Mouse (Mus musculus): ENCODE data around the gene Mt3. TPM values are rescaled to one million over a fixed set of nuclear protein-coding genes. Genes with fewer than 3 reads are reported as not detected.
"Not testable (repeated sequence)": the region's sequence is repeated elsewhere in the genome, so short reads cannot be mapped to it uniquely, and the experiment has no call there.

Gene Mt3
- polyA plus RNA-seq, 1 experiment, result not detected

DNA sequence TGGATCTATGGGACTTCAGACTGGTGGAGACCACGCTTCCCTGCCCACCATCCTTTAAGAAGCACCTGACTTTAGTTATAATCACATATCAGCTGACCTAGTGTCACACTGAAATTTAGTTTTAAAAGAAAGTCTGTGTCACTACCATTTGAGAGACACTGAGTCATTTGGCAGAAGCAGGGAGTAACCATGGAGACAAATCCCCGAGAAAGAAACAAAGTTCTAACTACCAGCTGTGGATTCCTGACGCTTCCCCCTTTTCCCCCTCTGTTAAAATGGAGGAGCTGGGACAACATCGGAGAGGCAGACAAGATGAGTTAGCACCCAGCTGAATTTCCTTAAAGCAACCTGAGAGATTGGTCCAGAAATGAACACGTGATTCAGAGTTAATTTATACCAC is 4.2 kb upstream of the Mt3 start:
- TF ChIP-seq FLI1 (IDR thresholded peaks at IDR 0.05; ENCODE audit: low read length) (no peak), GATA1 (IDR thresholded peaks at IDR 0.05; ENCODE audit: borderline replicate concordance, low read length) (no peak)
- Histone ChIP-seq H3K9me3 (no peaks in the 10 kb centered on the region), H3K4me1 (peaks cover 27% of the 10 kb centered on the region), H3K4me3 (replicated peaks) (no peak overlapping the region), H3K27me3 (replicated peaks) (peaks cover 52% of the 10 kb centered on the region), H3K36me3 (replicated peaks; ENCODE audit: low read length) (no peaks in the 10 kb centered on the region)

DNA sequence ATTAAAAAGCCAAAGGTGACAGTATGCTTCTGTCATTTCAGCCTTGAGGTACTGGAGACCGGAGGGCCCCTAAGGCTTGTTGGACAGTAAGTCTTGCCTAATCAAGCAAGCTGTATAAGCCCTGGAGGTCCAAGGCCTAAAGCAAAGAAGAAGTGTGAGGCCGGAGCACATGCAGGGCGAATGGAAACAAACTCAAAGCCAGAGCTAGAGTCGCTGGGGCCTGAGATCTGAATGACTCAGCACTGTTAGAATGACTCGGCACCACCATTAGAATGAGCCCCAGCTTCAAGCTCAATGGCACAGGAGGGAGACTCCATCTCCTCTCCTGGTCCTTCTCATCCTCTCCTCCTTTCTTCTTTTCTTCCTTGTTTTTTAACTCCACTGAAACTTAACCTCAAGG is 1.5 kb upstream of the Mt3 start:
- Histone ChIP-seq H3K4me3 (replicated peaks) (no peak overlapping the region), H3K27me3 (replicated peaks) (peaks cover 53% of the 10 kb centered on the region), H3K9me3 (no peaks in the 10 kb centered on the region), H3K36me3 (replicated peaks; ENCODE audit: low read length) (no peaks in the 10 kb centered on the region), H3K4me1 (peaks cover 37% of the 10 kb centered on the region)
- TF ChIP-seq FLI1 (IDR thresholded peaks at IDR 0.05; ENCODE audit: low read length) (no peak), GATA1 (IDR thresholded peaks at IDR 0.05; ENCODE audit: borderline replicate concordance, low read length) (no peak)

GRCm38 (mm10) chr8:94153451-94153850 is 1.0 kb downstream of the Mt3 start:
- H3K4me1 ChIP-seq, result peaks cover 34% of the 10 kb centered on the region
- no peaks in the 10 kb centered on the region for H3K9me3 ChIP-seq
- no peak for TF ChIP-seq FLI1 (IDR thresholded peaks at IDR 0.05; ENCODE audit: low read length)
- no peak for TF ChIP-seq GATA1 (IDR thresholded peaks at IDR 0.05; ENCODE audit: borderline replicate concordance, low read length)
- peaks cover 56% of the 10 kb centered on the region for H3K27me3 ChIP-seq (replicated peaks)
- peak overlapping the region; percentile 71 for H3K4me3 ChIP-seq (replicated peaks)
- H3K36me3 ChIP-seq (replicated peaks; ENCODE audit: low read length), result no peaks in the 10 kb centered on the region

DNA sequence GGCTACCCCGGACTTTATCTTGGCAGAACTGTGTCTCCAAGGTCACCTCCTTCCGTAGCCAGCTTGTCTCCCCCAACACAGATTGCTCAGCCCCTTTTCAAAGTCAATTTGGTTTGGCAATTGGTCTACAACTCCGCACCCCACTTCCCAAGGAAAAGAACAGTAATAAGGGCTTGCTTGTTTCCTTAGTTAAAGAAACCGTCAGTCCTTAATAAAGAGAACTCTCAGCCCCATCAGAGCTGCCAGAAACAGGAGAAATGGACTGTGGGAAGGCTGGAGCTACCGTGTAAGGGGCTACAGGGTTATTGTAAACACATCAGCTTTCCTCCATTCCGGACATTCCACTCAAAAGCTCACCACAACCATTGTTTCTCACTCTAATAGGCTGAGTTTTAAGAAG is 2.1 kb downstream of the Mt3 start:
- no peak for TF ChIP-seq FLI1 (IDR thresholded peaks at IDR 0.05; ENCODE audit: low read length)
- TF ChIP-seq GATA1 (IDR thresholded peaks at IDR 0.05; ENCODE audit: borderline replicate concordance, low read length), result no peak
- Histone ChIP-seq H3K27me3 (replicated peaks) (peaks cover 57% of the 10 kb centered on the region), H3K9me3 (no peaks in the 10 kb centered on the region), H3K4me1 (peaks cover 34% of the 10 kb centered on the region), H3K36me3 (replicated peaks; ENCODE audit: low read length) (no peaks in the 10 kb centered on the region), H3K4me3 (replicated peaks) (no peak overlapping the region)

GRCm38 (mm10) chr8:94156092-94156491 is 3.7 kb downstream of the Mt3 start:
- TF ChIP-seq GATA1 (IDR thresholded peaks at IDR 0.05; ENCODE audit: borderline replicate concordance, low read length) (no peak), FLI1 (IDR thresholded peaks at IDR 0.05; ENCODE audit: low read length) (no peak)
- Histone ChIP-seq H3K9me3 (no peaks in the 10 kb centered on the region), H3K36me3 (replicated peaks; ENCODE audit: low read length) (no peaks in the 10 kb centered on the region), H3K4me1 (peaks cover 29% of the 10 kb centered on the region), H3K4me3 (replicated peaks) (no peak overlapping the region), H3K27me3 (replicated peaks) (peaks cover 56% of the 10 kb centered on the region)

DNA sequence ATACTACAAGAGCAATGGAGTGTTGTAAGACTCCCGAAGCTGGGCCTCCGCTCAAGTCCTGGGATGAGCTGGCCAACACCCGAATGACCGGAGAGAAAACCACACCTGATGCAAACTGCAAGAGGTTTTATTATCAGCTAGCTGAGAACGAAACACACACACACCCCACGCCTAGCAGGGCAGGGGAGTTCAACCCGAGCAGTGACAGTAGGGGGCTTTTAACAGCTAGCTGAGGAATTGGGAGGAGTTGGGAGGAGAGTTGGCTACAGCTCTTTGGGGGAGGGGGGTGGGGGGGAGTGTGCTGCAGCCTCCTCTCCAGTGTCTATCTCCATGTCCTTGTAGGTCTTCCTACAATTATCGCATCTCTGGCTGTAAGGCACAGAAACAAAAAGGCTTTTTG is 13.4 kb downstream of the Mt3 start:
- not testable (repeated sequence) for H3K9me3 ChIP-seq; H3K36me3 ChIP-seq (replicated peaks; ENCODE audit: low read length); H3K4me3 ChIP-seq (replicated peaks)
- Histone ChIP-seq H3K4me1 (peaks cover 40% of the 10 kb centered on the region), H3K27me3 (replicated peaks) (peaks cover 29% of the 10 kb centered on the region)

DNA sequence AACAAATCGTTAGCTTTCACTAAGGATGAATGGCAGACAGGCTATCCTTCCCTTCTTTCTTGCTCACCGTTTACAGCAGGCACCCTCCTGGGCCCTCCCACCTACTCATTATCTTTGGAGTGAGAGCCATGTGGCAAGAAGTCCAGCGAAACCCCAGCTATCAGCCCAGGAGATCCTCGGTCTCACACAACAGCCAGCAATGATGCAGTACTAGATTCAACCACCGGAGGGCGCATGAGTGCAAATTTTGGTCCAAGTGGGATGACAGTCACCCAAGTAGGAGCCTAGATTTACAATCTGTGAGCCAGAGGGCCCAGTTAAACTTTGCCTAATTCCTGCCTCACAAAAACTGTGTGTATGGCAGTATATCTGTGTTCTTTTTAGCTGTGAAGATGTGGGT is 14.8 kb downstream of the Mt3 start:
- Histone ChIP-seq H3K4me3 (replicated peaks) (peak overlapping the region; percentile 86), H3K9me3 (no peaks in the 10 kb centered on the region), H3K4me1 (peaks cover 55% of the 10 kb centered on the region), H3K27me3 (replicated peaks) (peaks cover 31% of the 10 kb centered on the region), H3K36me3 (replicated peaks; ENCODE audit: low read length) (no peaks in the 10 kb centered on the region)
- TF ChIP-seq FLI1 (IDR thresholded peaks at IDR 0.05; ENCODE audit: low read length), result no peak
- TF ChIP-seq GATA1 (IDR thresholded peaks at IDR 0.05; ENCODE audit: borderline replicate concordance, low read length), result no peak

DNA sequence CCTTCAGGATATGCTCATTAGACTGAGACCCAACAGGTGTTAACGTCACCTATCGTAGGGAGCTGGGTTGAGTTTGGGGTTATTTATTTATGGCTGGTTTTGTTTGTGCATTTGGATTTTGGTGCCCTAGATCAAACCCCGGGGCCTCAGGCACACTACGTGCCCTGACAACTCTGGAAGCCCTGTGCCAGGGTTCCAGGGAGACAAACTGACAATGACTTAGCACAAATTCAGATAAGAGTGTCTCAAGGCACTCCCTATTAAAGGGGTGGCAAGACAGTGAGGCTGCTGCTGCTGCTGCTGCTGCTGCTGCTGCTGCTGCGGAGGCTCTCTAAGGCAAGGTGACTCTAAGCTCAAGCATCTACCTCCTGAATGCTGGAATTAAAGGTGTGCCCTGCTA is 17.1 kb downstream of the Mt3 start:
- TF ChIP-seq FLI1 (IDR thresholded peaks at IDR 0.05; ENCODE audit: low read length) (no peak), GATA1 (IDR thresholded peaks at IDR 0.05; ENCODE audit: borderline replicate concordance, low read length) (no peak)
- Histone ChIP-seq H3K9me3 (no peaks in the 10 kb centered on the region), H3K4me1 (peaks cover 71% of the 10 kb centered on the region)

DNA sequence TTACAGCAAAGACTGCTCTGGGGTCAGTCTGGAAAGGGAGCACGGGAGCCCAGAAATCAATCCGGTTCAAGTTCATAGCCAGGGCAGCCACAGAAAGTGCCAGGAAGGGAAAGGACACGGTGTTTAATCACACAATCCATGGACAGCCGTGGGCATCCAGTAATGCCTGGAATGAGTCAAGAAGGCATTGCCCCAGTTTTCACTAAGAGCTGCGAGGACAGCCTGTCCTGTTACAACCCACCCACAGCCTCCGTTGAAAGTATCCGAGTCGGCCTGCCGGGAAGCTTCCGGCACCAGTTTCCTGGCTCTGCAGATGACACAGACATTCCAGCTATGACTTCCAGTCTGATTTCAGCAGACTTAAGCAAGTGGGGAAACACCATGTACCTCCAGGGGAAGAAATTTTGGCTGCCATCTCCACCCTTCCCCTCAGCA is 18.9 kb downstream of the Mt3 start:
- Histone ChIP-seq H3K27me3 (replicated peaks) (peaks cover 16% of the 10 kb centered on the region), H3K4me3 (replicated peaks) (peak overlapping the region; percentile 94), H3K36me3 (replicated peaks; ENCODE audit: low read length) (no peaks in the 10 kb centered on the region), H3K9me3 (no peaks in the 10 kb centered on the region), H3K4me1 (peaks cover 89% of the 10 kb centered on the region)
- TF ChIP-seq FLI1 (IDR thresholded peaks at IDR 0.05; ENCODE audit: low read length) (no peak), GATA1 (IDR thresholded peaks at IDR 0.05; ENCODE audit: borderline replicate concordance, low read length) (no peak)

More for the DNA sequence above, 17.1 kb downstream of the Mt3 start:
- Histone ChIP-seq H3K4me3 (replicated peaks) (no peak overlapping the region), H3K36me3 (replicated peaks; ENCODE audit: low read length) (no peaks in the 10 kb centered on the region), H3K27me3 (replicated peaks) (peaks cover 19% of the 10 kb centered on the region)

GRCm38 (mm10) chr8:94172075-94172808 is 19.8 kb downstream of the Mt3 start, which contains the start of gene Mt2:
TSS of gene Mt2 (plus strand) at chr8:94172664.
- Histone ChIP-seq H3K27me3 (replicated peaks) (peaks cover 11% of the 10 kb centered on the region), H3K4me3 (replicated peaks) (peak within 1 kb of the TSS; percentile 94), H3K9me3 (no peaks in the 10 kb centered on the region), H3K36me3 (replicated peaks; ENCODE audit: low read length) (no peaks in the 10 kb centered on the region), H3K4me1 (peaks cover 86% of the 10 kb centered on the region)
- TF ChIP-seq FLI1 (IDR thresholded peaks at IDR 0.05; ENCODE audit: low read length) (no peak), GATA1 (IDR thresholded peaks at IDR 0.05; ENCODE audit: borderline replicate concordance, low read length) (no peak)
